Mouse (Mus musculus) cerebellum, adult 11-12 months (tissue): ENCODE measurements around the gene Gm26620.

Experiments
- DNase-seq: peaks from one replicate; pipeline ENCODE4 v3.0.0; 2022

Gm26620 gene

GRCm38 (mm10) chr1:170871402-170871801 is 13.5 kb upstream of the Gm26620 start:
- no peak for DNase-seq

- no peak for DNase-seq
These were observed 12.9 kb upstream of the Gm26620 start for GRCm38 (mm10) chr1:170871961-170872360.

- DNase-seq, result no peak
These were observed 9.2 kb upstream of the Gm26620 start for GRCm38 (mm10) chr1:170875676-170876075.

GRCm38 (mm10) chr1:170876906-170877305 is 8.0 kb upstream of the Gm26620 start:
- DNase-seq, result no peak

- DNase-seq, result no peak
These were observed 1.9 kb upstream of the Gm26620 start for GRCm38 (mm10) chr1:170882915-170883485.

GRCm38 (mm10) chr1:170884390-170884789 is 475 bp upstream of the Gm26620 start:
- DNase-seq, result no peak

- DNase-seq, result no peak
These were observed 1.2 kb downstream of the Gm26620 start for GRCm38 (mm10) chr1:170886044-170886458.

- DNase-seq, result no peak
These were observed 4.4 kb downstream of the Gm26620 start for GRCm38 (mm10) chr1:170889310-170889709.

- no peak for DNase-seq
These were observed 6.8 kb downstream of the Gm26620 start for GRCm38 (mm10) chr1:170891646-170892045.

GRCm38 (mm10) chr1:170892279-170892678 is 7.4 kb downstream of the Gm26620 start:
- DNase-seq, result no peak

- no peak for DNase-seq
These were observed 10.0 kb downstream of the Gm26620 start for GRCm38 (mm10) chr1:170894603-170895602.

GRCm38 (mm10) chr1:170896651-170897281 is 11.9 kb downstream of the Gm26620 start:
- DNase-seq, result no peak

GRCm38 (mm10) chr1:170898413-170899075 is 13.7 kb downstream of the Gm26620 start:
- DNase-seq, result no peak

- no peak for DNase-seq
These were observed 16.1 kb downstream of the Gm26620 start for GRCm38 (mm10) chr1:170900799-170901467.

- DNase-seq, result peak; percentile 67
These were observed 16.8 kb downstream of the Gm26620 start for GRCm38 (mm10) chr1:170901536-170902238.

GRCm38 (mm10) chr1:170903485-170903884 is 18.6 kb downstream of the Gm26620 start:
- DNase-seq, result no peak

- DNase-seq, result peak; percentile 42
These were observed 22.2 kb downstream of the Gm26620 start for GRCm38 (mm10) chr1:170907111-170907455.

- peak; percentile 56 for DNase-seq
These were observed 22.8 kb downstream of the Gm26620 start for GRCm38 (mm10) chr1:170907456-170908191.

- DNase-seq, result peak; percentile 51
These were observed 23.5 kb downstream of the Gm26620 start for GRCm38 (mm10) chr1:170908341-170908740.

- no peak for DNase-seq
These were observed 27.2 kb downstream of the Gm26620 start for GRCm38 (mm10) chr1:170911907-170912660.
